Mouse (Mus musculus) left cerebral cortex, postnatal 36 days (tissue): ENCODE measurements around the gene Lifr. TPM values are rescaled to one million over a fixed set of nuclear protein-coding genes. Genes with fewer than 3 reads are reported as not detected.

ENCODE experiments used
- DNase-seq, 2 experiments: peaks; one replicate each; pipeline ENCODE4 v3.0.0; 2021 to 2022; ENCODE audit warnings: low spot score in 2 of 2, mixed read lengths in 1 of 2
- intact Hi-C: fragments of 180-260 bp; cut with DNase I; formaldehyde crosslinking; loops from one replicate; pipeline ENCODE4 v1.15.1; 2025
- total RNA-seq, 2 experiments: library from RNA; stranded (reverse); gene quantifications; 2 replicates each; pipeline ENCODE4 v1.2.3; 2021

The Lifr gene
- total RNA-seq = 10 to 100 TPM; 47.1 to 49.9 TPM

- intact Hi-C loops = no loop called here
- DNase-seq = no peak
Observed at GRCm38 (mm10) chr15:7090211-7090765, at the start of gene Lifr. Lifr (plus strand) TSS chr15:7090614.

- no peak for DNase-seq
- intact Hi-C loops = no loop called here
Observed at GRCm38 (mm10) chr15:7044081-7044749, 46.2 kb upstream of the Lifr start.

DNA sequence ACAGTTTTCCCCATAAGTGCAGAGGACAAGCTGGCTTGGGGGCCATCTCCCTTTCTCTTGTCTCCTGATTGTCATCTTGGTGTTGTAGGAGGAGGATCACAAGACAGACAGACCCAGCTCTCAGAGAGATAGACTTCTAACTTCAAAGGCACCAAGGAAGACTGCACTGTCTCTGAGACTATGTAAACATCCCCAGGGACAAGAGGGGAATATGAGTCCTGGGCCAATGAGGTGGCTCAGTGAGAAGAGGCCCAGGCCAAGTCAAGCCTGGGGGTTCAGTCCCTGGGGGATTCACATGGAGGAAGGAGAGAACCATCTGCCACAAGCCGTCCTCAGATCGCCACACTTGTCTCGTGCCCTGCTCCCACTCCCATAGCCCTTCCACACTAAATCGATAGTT, 45.4 kb upstream of the Lifr start:
- intact Hi-C loops = no loop called here
- no peak for DNase-seq

DNA sequence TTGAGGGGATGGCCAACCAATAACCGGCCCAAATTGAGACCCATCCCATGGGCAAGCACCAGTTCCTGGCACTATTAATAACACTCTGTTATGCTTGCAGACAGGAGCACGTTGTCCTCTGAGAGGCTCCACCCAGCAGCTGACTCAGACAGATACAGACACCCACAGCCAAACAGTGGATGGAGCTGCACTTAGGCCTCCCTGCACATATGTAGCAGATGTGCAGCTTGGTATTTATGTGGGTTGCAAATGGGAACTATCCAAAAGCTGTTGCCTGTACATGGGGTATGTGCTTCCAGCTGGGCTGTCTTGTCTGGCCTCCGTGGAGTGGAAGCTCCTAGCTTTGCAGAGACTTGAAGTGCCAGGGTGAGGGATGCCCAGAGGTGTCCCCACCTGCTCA, 42.5 kb upstream of the Lifr start:
- DNase-seq = peak; percentile 16 to 21
- intact Hi-C loops = no loop called here

DNA sequence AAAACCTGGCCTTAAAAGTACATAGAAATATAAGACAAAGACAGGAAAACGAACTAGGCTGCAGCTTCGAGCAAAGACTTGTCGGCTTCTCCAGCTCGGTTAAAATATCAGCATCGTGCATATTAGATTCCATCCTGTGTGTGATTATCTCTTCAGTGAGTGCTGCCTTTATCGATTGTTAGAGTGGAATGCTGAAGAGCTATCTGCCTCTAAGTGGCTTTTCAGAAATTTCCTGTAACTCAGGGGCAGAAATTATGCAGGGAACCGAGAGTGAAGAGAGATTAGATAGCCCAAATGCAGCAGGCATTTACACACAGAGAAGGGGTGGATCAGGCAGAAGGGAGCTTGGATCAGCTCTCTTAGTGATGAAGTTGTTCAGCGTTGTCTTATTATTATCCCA, 41.5 kb upstream of the Lifr start:
- DNase-seq = no peak
- intact Hi-C loops = no loop called here

DNA sequence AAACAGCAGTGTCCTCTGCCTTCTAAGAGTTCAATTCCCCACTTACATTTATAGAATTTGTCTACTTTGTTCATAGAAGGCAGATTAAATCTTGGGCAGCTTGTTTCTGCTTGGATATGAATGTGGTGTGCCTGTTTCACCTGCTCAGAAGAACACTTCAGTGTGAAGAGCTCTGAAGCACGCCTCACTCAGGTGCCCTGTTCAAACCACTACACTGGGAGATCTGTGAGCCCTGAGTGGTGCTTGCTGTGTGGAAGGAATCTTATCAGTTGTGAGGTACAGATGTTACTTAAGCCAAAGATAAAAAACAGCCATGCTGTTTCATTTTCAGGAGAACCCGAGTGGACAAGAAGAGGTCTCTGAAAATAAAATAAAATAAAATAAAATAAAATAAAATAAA, 38.7 kb upstream of the Lifr start:
- intact Hi-C loops = no loop called here
- DNase-seq = no peak

GRCm38 (mm10) chr15:7052117-7052516, 38.3 kb upstream of the Lifr start:
- intact Hi-C loops = no loop called here
- DNase-seq = no peak

GRCm38 (mm10) chr15:7056851-7057250, 33.6 kb upstream of the Lifr start:
- intact Hi-C loops = no loop called here
- no peak for DNase-seq

DNA sequence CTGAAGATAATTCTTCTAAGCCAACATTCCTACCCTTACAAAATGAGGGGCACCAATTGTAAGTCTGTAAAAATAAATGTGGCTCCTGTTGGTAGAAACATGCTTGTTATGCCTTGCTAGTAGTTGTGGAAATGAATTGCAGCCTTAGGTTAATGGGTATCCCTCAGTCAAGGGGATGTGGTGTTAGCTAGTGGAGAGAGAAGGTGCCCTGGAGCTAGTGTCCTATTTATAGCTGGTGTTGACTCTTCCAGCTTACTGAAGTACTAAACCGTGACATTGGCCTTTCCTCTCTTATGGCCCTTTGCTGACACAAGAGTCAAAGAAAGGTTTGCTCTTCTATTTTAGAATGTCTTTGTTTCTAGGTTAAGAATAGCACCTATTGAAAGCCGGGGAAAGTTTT, 29.9 kb upstream of the Lifr start:
- intact Hi-C loops = no loop called here
- DNase-seq = no peak

DNA sequence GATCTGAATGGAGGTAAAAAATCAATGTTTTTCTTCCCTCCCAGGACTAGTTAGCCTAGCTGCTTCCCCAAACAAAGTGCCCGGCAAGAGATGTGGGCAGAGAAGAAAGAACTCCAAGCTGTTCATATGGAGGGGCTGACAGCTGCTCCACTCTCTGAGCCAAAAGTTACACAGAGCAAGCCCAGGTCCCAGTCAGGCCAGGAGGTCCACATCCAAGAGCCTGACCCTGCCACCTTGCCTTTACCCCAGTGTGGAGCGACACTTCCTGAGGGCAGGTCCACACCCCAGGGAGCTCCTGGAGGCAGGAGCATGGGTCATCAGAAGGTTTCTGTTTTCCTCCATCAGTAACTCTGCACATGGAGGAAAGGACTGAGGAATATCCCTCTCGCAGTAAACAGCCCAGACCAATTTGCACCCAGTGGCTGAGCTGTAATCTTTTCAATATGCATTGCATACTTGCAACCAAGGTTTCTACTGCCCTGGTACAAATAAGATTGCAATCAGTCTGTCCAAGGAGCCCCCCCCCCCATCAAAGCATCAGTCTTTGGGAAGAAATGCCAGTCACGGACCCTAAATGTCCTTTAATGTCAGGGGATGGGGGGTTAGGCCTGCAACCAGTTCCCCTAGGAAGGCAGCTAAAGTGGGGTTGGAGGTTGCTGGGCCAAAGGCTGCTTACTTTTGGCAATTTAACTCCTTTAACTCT, 28.3 kb upstream of the Lifr start:
- DNase-seq = no peak
- intact Hi-C loops = no loop called here

GRCm38 (mm10) chr15:7062698-7063009, 27.8 kb upstream of the Lifr start:
- intact Hi-C loops = no loop called here
- no peak for DNase-seq

DNA sequence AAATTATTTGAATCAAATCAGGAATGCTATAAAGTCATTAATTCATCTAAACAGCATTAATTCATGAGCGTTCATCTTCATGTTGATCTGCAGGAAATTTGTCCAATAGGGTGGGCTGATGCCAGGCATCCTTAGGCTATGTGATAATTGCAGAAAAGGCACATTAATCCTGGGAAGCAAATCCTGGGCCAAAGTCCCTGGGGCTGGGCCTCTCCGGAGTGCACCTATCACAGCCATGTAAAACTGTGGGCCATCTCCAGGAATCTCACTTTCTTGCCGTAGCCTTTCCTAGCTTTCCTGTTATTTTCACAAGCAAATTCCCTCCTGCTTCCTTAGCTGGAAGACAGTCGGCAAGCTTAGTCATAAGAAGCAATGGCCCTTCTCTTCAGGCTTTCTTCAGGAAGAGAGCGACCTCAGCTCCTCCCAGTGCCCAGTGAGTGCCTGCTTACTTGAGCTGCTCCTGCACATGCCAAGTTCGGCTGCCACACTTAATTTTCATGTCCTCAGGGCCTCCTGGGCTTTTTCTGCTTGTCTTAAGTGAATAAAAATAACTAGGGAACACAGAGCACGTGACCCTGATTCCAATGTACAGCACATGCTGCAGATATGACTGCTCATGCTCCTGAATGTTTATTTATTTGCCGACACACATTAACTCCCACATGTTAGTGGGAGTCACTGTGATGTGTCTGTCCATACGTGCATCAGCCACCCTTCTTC, 26.7 kb upstream of the Lifr start:
- DNase-seq = no peak
- intact Hi-C loops = no loop called here

- intact Hi-C loops = no loop called here
Observed at GRCm38 (mm10) chr15:7064992-7065523, 25.4 kb upstream of the Lifr start.

GRCm38 (mm10) chr15:7065624-7066023, 24.8 kb upstream of the Lifr start:
- intact Hi-C loops = no loop called here
- DNase-seq = no peak

More at GRCm38 (mm10) chr15:7064992-7065523, 25.4 kb upstream of the Lifr start:
- DNase-seq = no peak

DNA sequence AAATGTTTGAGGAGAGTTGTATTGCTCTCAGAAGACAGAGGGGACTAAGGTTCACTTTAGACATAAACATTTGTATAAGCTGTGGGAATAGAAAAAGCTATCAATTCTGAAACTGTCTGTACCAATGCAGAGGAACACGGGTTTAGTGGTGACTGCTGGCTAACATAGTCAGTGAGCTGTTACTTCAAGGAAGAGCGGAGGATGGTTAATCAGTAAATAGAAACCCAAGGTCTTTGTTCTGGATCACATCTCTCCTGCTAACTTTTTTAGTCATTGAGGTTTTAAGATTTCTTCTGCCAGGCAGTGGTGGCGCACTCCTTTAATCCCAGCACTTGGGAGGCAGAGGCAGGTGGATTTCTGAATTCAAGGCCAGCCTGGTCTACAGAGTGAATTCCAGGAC, 23.7 kb upstream of the Lifr start:
- intact Hi-C loops = no loop called here
- no peak for DNase-seq

DNA sequence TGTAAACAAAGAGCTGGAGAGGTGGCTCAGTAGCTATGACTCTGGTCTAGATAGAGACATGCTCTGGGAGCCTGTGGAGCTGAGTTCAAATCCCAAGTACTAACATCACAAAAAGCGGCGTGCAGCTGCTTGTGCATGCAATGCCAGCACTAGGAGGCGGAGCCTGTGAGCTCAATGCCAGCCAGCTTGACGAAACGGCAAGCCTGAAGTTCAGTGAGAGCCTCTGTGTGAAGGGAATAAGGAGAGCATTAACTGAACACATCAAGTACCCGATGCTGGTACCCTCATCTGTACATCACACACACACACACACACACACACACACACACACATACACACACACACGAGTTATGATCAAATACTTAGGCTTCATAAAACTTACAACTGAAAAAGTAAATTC, 21.0 kb upstream of the Lifr start:
- intact Hi-C loops = no loop called here
- DNase-seq = no peak

GRCm38 (mm10) chr15:7070199-7070794, 20.1 kb upstream of the Lifr start:
- intact Hi-C loops = no loop called here
- no peak for DNase-seq

DNA sequence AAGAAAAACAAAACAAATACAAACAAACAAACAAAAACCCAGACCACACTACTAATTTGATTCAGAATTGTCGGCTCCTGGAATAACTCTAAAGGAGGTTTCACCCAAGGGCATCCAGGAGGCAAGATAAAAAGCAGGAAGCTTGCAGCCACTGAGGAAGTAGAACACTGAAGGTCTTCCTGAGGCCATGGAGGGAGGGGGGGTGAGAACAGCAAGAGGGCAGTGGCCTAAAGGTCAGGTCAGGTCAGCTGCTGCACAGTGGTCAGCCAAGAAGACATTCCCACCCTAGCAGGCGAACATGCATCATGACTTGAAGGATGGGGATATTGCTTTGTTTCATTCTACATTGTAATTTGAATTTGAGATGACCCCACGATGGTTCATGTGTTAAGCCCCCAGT, 17.1 kb upstream of the Lifr start:
- no peak for DNase-seq
- intact Hi-C loops = no loop called here

DNA sequence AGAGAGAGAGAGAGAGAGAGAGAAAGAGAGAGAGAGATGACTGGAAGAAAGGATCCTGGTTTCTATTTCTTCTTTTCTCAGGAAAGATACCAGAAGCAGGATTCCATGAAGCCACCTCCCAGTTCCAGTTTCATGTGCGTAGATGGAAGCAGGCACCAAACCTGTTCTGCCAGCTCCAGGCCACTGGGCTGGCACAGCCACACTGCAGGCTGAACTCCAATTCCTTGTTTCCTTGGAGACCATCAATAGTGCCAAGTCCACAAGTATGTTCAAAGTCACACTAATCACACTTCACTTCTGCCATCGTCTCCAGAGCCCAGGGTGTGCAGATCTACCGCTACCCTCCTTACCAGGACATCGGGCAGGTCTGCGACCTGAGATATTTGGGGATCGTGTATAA, 15.2 kb upstream of the Lifr start:
- DNase-seq = no peak
- intact Hi-C loops = no loop called here

- intact Hi-C loops = no loop called here
- DNase-seq = no peak
Observed at GRCm38 (mm10) chr15:7078356-7078755, 12.1 kb upstream of the Lifr start.
